Mouse (Mus musculus) liver, embryonic 14 days (tissue): ENCODE measurements around the gene Mcm3. TPM values are rescaled to one million over a fixed set of nuclear protein-coding genes. Genes with fewer than 3 reads are reported as not detected.

Experiments used
- polyA plus RNA-seq: library from polyadenylated mRNA; depleted of rRNA; stranded (reverse); fragments of >200 nt; gene quantifications from 2 replicates; pipeline ENCODE4 v1.2.3, GENCODE M21; 2012; rRNA removed

The Mcm3 gene
- 110 and 121 TPM in 2 replicates for polyA plus RNA-seq

GRCm38 (mm10) chr1:20819771-20820605 lies at the start of gene Mcm3:
TSS of gene Mcm3 (minus strand) at chr1:20820312.

GRCm38 (mm10) chr1:20790517-20790916 lies 29.6 kb downstream of the Mcm3 start, which contains the start of gene Il17f:
TSS of gene Il17f (minus strand) at chr1:20790617.

Other genes with a start within 250 kb of the Mcm3 start
- 0.11 and 0.14 TPM in 2 replicates for gene Pkhd1, start 202.2 kb downstream of the Mcm3 start, polyA plus RNA-seq
- not detected in 2 replicates for gene Il17a, start 89.4 kb downstream of the Mcm3 start, polyA plus RNA-seq
- 0.16 and 0.22 TPM in 2 replicates for gene Il17f, start 29.7 kb downstream of the Mcm3 start, polyA plus RNA-seq
- 0.12 and 0.13 TPM in 2 replicates for gene Paqr8, start 70.3 kb upstream of the Mcm3 start, polyA plus RNA-seq
- 0.23 and 0.31 TPM in 2 replicates for gene Efhc1, start 131.3 kb upstream of the Mcm3 start, polyA plus RNA-seq